Mouse (Mus musculus) layer of hippocampus, postnatal 36 days (tissue): Measurements from ENCODE around the gene Lgals1. TPM values are rescaled to one million over a fixed set of nuclear protein-coding genes. Genes with fewer than 3 reads are reported as not detected.

Source experiments
- DNase-seq, 2 experiments: peaks; one replicate each; pipeline ENCODE4 v3.0.0; 2022
- microRNA-seq, 2 experiments: library from miRNA; unstranded; fragments of <30 nt; microRNA quantifications; one replicate each; pipeline ENCODE4 v1.2.0; 2021
- total RNA-seq, 2 experiments: library from RNA; stranded (reverse); gene quantifications; 2 replicates each; pipeline ENCODE4 v1.2.3; 2021

Lgals1 gene
- total RNA-seq, 2 experiments from 2014 or later: 18.2 to 19.2 TPM

DNA sequence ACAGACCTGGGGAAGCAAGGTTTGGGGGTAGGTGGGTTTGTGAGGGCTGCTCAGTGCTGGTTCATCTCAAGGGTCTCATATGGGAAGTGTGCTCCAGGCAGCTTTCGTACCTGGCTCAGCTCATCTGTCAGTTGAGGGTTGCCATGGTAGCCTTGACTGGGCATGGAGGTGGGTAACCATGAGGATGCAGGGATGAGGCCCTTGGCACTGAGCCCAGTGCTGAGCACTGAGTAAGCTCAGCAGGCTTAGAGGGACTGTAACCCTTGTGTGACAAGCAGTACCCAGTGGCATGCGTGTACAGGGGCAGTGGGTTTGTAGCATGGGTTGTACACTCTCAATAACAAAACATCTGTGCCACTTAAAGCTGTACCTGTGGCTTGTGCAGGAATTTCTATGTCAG lies 11.4 kb downstream of the Lgals1 start:
- no peak for DNase-seq

DNA sequence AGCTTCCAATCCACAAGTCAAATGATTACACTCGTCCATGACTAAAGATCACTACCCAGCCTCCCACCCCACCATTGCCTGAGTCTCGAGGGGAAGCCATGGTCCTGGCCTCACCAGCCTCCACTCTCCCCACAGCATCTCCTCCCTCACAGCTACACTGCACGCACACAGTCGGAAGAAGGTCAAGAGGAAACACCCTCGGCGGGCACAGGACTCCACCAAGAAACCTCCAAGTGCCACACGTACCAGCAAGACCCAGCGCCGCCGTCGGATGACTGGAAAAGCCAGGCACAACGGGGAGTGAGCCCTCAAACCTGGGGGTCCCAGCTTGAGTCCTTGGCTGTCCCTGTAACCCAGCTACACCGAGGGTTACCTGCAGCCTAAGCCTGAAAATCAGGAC lies 13.8 kb downstream of the Lgals1 start:
- no peak for DNase-seq

DNA sequence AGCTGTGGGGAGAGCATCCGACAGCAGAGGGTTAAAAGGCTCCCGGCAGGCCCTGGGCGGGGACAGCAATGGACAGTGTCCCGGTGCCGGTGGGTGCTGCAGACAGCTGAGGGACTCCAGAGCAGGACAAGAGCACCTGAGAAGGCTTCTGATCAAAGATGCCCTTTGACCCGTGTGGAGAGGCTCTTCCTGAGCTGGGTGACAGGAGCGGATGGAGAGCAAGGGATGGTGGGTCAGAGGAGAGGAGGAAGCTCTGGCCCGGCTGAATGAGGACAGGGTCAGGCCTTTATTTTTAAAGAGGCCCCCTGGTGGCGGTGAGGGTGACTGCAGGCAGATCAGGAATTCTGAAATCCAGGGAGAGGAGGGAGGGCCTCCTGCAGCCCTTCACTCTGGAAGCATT lies 16.1 kb downstream of the Lgals1 start:
- DNase-seq: peak; percentile 78 to 80

DNA sequence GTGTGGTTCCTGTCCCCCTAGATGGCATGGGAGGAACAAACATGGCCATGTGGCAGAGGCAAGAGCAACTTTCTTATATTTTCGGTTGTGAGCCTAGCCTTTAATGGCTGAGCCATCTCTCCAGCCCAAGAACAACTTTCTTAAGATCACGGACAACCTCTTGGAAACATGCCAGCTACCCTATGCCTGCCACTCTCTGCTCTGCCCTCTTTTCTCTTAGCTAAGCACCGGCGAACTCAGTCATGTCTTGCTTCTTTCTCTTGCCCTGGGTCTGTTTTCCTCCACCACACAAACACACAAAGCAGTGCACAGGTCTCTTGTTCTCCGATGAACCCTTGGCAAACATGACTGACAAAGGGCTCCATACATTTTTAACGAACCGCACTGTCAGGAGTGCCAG lies 19.7 kb downstream of the Lgals1 start:
- no peak for DNase-seq

DNA sequence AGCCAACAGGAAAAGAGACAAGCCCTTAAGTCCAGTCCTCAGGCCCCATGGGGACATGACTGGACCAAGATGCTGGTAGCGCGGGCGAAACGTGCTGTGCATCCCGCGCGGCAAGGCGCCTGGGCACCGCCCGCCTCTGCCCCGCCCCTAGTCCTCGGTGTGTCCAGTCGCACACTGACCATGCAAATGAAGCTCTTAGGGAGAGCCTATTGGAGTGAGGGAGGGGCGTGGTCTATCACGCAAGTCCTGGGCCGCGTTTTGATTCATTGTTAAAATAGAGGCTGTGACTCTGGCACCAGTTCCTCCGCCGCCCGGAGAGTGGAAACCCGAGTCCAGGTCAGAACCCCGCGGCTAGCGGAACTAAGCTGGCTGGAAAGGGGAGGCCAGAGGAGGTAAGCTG lies 21.1 kb downstream of the Lgals1 start, which contains the start of gene Triobp:
Triobp (plus strand) TSS at position 68 of the 400 bp plus-strand sequence.
- peak; percentile 75 to 78 for DNase-seq

DNA sequence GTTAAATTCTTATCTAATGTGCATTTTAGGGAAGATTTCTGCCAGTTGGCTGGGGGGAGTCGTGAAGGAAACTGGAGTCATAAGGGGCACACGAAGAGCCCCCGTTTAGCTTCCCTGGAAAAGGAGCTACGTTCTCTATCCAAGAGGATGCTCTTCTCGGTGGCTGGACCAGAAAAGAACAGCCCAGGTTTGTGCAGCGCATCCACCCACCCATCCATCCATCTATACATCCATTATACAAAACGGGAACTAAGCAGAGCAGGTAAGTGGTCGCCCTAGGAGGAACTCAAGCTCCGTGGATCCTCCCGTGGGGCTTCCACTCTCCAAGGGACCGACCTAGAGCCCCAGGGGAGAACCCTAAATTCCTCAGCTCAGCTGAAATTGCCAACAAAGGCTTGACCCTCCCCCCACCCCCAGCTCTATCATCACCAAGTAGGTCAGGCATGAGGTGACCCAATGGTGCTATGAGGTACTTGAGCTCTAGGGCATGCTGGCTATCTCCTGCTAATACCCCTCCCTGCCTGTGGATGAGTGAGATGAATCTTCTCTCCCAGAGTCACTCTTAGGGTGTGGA lies 21.7 kb downstream of the Lgals1 start:
- no peak for DNase-seq

DNA sequence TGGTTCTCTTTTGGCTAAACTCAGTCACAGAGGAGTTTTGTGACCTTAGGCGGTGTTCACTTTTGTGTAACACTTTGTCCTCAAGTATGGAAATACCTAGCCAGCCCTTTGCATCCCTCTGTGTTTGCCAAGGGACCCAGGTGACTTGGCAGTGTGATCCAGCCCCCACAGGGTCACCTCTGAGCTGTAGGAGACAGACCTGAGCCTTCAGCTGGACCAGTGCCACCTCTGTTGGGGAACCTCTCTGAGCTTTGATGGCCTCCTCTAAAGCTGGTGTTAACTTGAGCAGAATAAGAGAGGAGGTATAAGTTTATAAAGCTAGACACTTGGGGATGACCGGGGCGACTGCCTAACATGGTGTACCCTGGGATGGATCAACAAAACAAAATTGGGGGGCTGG lies 22.4 kb downstream of the Lgals1 start:
- no peak for DNase-seq

DNA sequence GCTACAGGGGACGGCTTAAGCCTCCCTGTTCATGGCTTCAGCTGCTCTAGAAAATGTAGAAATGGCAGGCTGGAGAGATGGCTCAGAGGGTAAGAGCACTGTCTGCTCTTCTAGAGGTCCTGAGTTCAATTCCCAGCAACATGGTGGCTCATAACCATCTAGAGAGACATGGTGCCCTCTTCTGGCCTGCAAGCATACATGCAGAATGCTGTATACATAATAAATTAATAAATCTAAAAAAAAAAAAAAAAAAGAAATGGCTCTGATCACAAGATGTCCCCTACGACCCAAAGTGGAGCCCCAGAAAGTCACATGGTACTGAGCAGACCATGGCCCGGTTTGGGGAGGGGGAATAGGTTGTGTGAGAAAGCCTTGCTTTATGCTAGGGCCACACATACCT lies 29.1 kb downstream of the Lgals1 start:
- DNase-seq: no peak

DNA sequence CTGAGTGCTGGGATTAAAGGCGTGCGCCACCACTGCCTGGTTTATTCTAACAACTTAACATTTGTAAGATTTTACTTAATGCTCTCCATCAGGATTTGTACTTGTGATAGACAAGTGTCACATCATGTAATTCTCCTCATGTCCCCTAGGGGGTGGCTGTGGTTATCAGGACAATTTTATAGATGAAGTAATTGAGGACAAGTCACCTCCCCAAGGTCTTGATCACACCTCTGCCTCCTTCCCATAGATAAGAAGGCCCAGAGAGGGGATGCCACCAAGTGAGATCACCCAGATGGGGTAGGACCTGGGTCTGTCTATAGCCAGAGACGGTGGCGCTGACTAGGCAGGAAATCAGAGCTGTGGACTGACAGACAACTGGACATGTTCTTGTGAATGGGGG lies 29.8 kb downstream of the Lgals1 start:
- DNase-seq: no peak

DNA sequence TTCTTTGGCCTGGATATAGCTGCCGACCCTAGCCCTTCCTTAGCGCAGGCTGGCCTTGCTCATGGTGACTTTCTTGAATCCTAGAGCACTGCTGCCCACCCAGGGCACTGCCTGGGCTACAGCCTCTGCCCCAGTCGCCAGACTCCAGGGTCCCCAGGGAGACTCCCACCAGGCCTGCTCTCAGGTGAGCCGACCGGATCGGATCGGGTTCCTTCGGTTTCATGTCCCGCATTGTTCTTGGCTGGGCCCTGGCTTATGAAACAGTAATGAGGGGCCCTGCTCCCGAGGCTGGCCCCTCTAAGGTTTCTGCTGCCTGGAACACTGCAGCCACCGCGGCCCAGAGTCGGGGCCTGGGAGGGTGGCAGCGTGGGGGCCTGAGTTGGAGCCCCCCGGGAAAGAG lies 30.5 kb downstream of the Lgals1 start:
- no peak for DNase-seq

DNA sequence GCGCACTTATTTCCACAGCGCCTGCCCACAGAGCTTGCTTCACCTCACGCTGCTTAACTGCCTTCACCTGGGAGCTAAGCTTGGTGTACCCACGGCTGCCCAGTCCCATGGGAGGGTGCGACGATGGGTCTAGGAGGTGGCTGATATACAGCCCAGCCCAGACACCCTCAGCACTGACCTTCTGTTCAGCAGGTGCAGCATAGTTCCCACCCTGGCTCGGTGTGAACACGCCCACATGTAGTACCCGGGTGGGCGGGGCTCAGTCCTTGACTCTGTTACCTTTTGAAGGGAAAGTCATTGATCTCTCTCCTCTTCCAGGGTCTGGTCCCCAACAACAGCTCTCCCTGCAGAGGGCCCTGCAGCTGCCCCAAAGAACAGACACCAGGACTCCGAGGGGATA lies 33.0 kb downstream of the Lgals1 start:
- no peak for DNase-seq

DNA sequence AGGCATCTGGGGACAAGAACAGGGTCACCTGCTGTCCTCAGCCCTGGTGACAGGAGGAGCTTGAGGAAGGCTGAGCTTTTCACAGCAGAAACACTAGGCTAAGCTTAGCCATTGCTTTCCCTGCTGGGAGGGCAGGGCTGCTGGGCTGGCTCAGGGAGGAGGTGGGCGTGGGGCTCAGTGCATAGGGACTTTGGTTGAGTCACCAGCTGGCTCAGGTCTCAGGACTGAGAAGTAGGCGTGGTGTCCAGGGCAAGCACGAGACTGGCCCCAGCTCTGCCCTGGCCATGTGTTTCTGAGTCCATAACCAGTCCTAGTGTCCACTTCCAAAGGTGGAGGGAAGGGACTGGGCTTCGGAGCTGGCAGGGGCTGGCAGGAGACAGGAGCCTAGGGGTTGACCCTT lies 33.6 kb downstream of the Lgals1 start:
- no peak for DNase-seq

DNA sequence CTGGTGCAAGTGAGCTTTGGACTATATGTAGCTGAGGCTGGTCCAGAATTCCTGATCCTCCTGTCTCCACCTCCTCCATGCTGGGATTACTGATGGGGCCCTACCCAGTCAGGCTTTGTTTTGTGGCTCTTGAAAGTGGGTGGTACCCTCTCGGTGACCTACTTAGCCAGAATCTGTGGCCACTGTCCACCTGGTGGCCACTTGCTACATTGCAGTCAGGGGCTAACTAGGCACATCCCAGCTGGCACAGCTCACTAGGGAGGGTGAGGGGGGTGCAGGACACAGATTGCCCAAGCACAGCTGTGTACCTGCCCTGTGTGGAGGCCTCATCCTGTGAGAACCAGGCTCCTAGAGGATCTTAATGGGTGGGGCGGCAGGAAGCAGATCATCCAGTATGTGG lies 36.4 kb downstream of the Lgals1 start:
- no peak for DNase-seq

DNA sequence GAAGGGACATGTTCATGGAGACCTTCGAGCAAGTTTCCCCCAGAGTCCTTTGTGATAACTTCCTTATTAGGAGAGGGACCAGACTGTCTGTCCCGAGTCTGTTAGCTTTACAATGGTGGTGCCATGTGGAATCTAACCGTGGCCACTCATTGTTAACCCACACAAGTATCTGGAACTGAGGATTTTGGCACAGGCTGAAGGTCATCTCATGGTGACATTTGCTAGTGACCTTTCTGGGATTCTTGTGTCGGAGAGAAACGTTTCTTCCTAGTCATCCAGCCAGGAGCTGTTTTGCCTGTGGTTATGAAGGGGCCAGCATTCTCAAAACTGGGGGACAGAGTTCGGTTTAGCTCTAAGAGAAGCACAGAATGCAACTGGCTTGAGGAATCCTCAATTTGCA lies 45.1 kb downstream of the Lgals1 start:
- DNase-seq: no peak

DNA sequence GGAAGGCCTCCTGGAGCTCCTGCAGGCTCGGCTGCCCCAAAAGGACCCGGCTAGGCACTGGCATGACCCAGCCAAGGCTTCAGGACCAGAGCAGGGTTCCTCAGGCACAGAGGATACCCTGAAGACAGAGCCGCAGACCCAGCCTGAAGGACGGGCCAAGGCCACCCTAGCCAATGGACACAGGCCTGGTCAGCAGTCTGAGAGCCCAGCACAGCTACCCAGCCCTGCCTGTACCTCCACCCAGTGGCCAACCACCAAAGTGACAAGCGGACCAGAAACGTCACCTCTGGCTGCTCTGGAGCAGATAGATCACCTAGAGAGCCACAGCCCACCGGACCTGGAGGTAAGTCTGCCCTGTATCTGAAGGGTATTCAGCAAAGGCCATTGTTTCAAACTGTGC lies 47.4 kb downstream of the Lgals1 start:
- no peak for DNase-seq

DNA sequence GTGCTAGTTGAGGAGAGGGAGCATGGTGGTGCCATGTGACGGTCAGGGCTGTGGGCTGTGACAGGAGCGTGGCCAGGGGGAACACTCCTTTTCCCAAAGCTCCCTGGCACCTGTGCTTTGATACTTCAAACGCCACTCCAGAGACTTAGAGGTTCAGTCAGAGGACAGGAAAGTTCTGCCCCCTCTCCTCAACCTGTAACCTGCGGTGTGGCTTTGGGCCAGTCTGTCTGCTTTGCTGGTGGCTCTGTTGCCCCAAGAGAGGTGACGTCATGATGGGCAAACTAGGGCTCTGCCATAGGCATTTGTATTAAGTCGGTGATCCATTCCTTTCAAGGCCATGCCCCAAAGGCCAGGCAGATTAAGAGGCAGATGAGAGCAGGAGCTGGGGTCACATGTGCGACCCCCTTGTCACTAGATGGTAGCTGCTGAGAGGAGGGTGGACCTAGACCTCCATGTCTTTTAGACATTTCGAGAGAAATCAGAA lies 51.2 kb downstream of the Lgals1 start:
- DNase-seq: no peak

DNA sequence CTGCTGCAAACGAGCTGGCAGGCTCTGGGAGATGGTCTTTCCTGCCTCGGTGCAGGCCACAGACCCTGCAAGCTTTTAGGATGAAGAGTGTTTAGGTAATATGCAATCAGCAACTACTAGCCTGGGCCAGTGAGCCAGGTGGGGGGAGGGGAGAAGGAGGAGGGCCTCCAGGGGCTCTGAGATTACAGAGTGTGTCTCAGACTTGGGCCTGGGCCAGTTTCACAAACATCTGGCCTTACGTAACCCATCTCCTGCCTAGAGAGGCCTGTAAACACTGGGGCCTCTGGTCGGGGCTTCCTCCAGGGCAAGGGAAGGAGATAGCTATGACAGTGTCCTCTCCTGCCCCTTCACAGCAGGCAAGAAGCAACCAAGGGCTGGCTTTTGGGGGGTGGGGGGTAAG lies 52.4 kb downstream of the Lgals1 start:
- no peak for DNase-seq

Small RNA genes within 50 kb of the gene (microRNA-seq; reads per million reads assigned to microRNA genes)
- gene Mir6955: 0.30 to 0.63 reads per million in 2 experiments

Other genes starting within 250 kb of the Lgals1 start
- gene Elfn2, start 208.0 kb upstream of the Lgals1 start, total RNA-seq: 100 to 1,000 TPM; 181 to 207 TPM
- 1 to 10 TPM; 5.4 to 6.2 TPM for gene Mfng, start 153.2 kb upstream of the Lgals1 start, total RNA-seq
- gene Card10, start 123.7 kb upstream of the Lgals1 start, total RNA-seq: 1 to 10 TPM; 5.1 to 5.8 TPM
- 10 to 100 TPM; 12.4 to 13.2 TPM for gene Cdc42ep1, start 84.1 kb upstream of the Lgals1 start, total RNA-seq
- not detected for gene Lgals2, start 71.2 kb upstream of the Lgals1 start, total RNA-seq
- gene Gga1, start 49.5 kb upstream of the Lgals1 start, total RNA-seq: 10 to 100 TPM; 56.2 to 58.6 TPM
- under 1 TPM in 1 of 2 experiments, not detected in 1; 0.33 TPM for gene Gm49510, start 27.1 kb upstream of the Lgals1 start, total RNA-seq
- 10 to 100 TPM; 32.0 to 33.3 TPM for gene Sh3bp1, start 27.0 kb upstream of the Lgals1 start, total RNA-seq
- gene Pdxp, start 12.8 kb upstream of the Lgals1 start, total RNA-seq: 100 to 1,000 TPM; 171 to 176 TPM
- gene Nol12, start 8.2 kb downstream of the Lgals1 start, total RNA-seq: 10 to 100 TPM; 36.7 to 39.5 TPM
- 10 to 100 TPM in 1 of 2 experiments, 1 to 10 TPM in 1; 7.7 to 12.7 TPM for gene Triobp, start 21.0 kb downstream of the Lgals1 start, total RNA-seq
- gene H1f0, start 101.7 kb downstream of the Lgals1 start, total RNA-seq: 10 to 100 TPM; 88.9 to 89.5 TPM
- gene Galr3, start 115.2 kb downstream of the Lgals1 start, total RNA-seq: not detected
- gene Ankrd54, start 136.2 kb downstream of the Lgals1 start, total RNA-seq: 10 to 100 TPM; 17.6 to 20.7 TPM
- gene Eif3l, start 148.5 kb downstream of the Lgals1 start, total RNA-seq: 10 to 100 TPM; 69.4 to 74.8 TPM
- gene Micall1, start 182.2 kb downstream of the Lgals1 start, total RNA-seq: 10 to 100 TPM; 33.1 to 34.5 TPM
- 100 to 1,000 TPM in 1 of 2 experiments, 10 to 100 TPM in 1; 98.9 to 101 TPM for gene Polr2f, start 214.3 kb downstream of the Lgals1 start, total RNA-seq
- 1 to 10 TPM; 8.9 to 9.3 TPM for gene 1700088E04Rik, start 214.5 kb downstream of the Lgals1 start, total RNA-seq
- gene Sox10, start 238.5 kb downstream of the Lgals1 start, total RNA-seq: 10 to 100 TPM; 28.9 to 31.6 TPM